Mouse (Mus musculus): ENCODE results near the gene Fcf1. TPM values are rescaled to one million over a fixed set of nuclear protein-coding genes. Genes with fewer than 3 reads are reported as not detected.

The Fcf1 gene
- 123 and 134 TPM in 2 replicates for polyA plus RNA-seq (2015; fragmentation: Nextera tagmentation; extraction: Ambion mirVana)

DNA sequence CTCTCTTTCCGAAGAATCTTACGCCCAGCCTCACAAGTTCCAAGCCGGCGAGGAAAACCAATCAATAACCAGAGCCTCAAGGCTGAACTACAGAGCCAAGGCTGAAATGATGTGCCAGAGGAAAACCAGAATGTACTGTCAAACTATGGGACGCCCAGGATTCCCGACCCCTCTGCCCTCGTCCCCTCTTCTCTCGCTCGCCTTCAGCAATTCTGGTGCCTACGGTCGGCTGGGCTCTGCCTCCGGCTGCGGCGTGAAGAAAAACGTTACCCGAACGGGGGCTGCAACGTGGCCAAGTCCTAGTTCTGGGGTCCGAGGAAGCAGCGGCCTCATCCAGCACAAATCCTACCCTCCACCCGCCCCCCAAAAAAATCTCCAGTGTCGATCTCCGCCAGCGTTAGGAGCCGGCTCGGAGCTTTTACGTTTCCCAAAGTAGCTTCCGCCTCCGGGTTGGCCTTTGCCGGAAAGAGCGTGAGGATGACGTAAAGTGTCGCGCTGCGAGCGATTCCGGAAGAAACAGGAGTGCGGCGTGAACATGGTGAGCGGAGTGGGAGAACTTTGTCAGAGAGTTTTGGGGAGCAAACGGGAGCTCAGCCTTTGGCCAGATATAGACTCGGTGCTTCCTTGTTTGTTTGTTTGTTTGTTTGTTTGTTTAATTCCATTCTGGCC is at the start of gene Fcf1, which contains the start of gene Arel1:
Gene Fcf1 (plus strand): TSS at position 470 of the 669 bp plus-strand sequence.
Gene Arel1 (minus strand): TSS at position 473 of the 669 bp plus-strand sequence.
- Histone ChIP-seq H3K9me3 (ENCODE audit: control insufficient read depth, low read length) (no peaks in the 10 kb centered on the region), H3K4me1 (ENCODE audit: control insufficient read depth, insufficient read depth, low read length) (peaks cover 12% of the 10 kb centered on the region), H3K27ac (ENCODE audit: low read length) (no peak within 1 kb of the TSS; the same call in 1 of the 2 replicates), H3K36me3 (ENCODE audit: control insufficient read depth, insufficient read depth, low read length) (0 out of 2 replicates have a peak, but pooled peaks cover 3% of the 10 kb centered on the region), H3K4me2 (ENCODE audit: low read depth, low read length) (peak within 1 kb of the TSS; percentile 83), H3K27me3 (replicated peaks; ENCODE audit: control insufficient read depth, insufficient read depth, low read length) (no peaks in the 10 kb centered on the region), H3K9ac (ENCODE audit: low read depth, low read length) (peak within 1 kb of the TSS; percentile 87), H3K4me3 (ENCODE audit: low read length) (peak within 1 kb of the TSS; percentile 86)
- under 1% methylated on average over 42 of the region's 42 CpGs for WGBS
- ATAC-seq = peak; percentile 88

DNA sequence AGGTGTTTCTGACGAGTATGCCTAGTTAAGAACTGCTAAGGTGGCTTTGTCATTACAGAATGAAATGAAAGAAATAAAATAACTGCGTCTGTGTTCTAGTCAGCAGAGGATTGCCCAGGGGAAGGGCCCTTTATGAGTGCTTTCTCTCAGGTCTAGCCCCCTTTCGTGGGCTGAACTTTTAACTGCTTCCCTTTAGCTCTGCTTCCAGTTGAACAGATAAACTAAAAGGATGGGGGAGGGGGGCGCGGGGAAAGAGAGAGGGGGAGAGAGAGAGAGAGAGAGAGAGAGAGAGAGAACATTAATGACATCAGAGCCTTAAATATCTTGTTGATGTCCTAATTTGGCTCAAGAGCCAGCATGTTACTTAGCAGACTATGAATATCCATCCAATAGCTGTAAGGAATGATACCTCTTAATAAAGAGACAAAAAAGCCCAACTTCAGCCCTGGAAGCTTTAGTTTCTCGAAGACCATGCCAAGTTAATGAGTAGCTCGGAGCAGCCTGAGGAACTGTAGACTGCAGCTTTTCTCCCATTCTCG is 48.7 kb upstream of the Fcf1 start:
- H3K27me3 ChIP-seq (replicated peaks; ENCODE audit: control insufficient read depth, insufficient read depth, low read length) = no peaks in the 10 kb centered on the region
- no peaks in the 10 kb centered on the region for H3K4me1 ChIP-seq (ENCODE audit: control insufficient read depth, insufficient read depth, low read length)
- 66% methylated on average over 8 of the region's 8 CpGs for WGBS
- H3K9me3 ChIP-seq (ENCODE audit: control insufficient read depth, low read length) = no peaks in the 10 kb centered on the region
- H3K36me3 ChIP-seq (ENCODE audit: control insufficient read depth, insufficient read depth, low read length) = 0 out of 2 replicates have a peak, but pooled peaks cover 3% of the 10 kb centered on the region
- H3K4me3 ChIP-seq (ENCODE audit: low read length) = no peak overlapping the region
- no peak overlapping the region for H3K9ac ChIP-seq (ENCODE audit: low read depth, low read length)
- H3K4me2 ChIP-seq (ENCODE audit: low read depth, low read length) = no peak overlapping the region
- no peak for ATAC-seq
- no peak overlapping the region for H3K27ac ChIP-seq (ENCODE audit: low read length)

DNA sequence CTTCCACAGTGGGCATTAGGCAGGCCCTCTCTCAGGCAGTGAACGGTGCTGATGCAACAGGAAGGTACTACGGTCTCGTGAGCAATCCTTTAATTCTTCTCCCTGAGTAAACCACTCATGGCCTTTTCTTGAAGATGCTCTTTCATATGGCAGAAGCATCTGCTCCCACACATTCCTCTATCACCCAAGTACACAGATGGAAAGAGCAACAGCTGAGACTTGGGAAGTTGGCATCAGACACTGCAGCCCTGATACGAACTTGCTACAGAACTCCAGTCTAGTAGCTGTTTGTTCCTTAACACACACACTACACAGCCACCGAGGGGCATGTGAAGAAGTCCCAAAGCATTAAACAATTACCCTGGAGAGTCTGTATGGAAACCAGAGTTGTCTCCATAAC is 46.4 kb upstream of the Fcf1 start:
- no peaks in the 10 kb centered on the region for H3K4me1 ChIP-seq (ENCODE audit: control insufficient read depth, insufficient read depth, low read length)
- H3K4me2 ChIP-seq (ENCODE audit: low read depth, low read length) = no peak overlapping the region
- no peaks in the 10 kb centered on the region for H3K27me3 ChIP-seq (replicated peaks; ENCODE audit: control insufficient read depth, insufficient read depth, low read length)
- no peak overlapping the region for H3K4me3 ChIP-seq (ENCODE audit: low read length)
- H3K36me3 ChIP-seq (ENCODE audit: control insufficient read depth, insufficient read depth, low read length) = 0 out of 2 replicates have a peak, but pooled peaks cover 3% of the 10 kb centered on the region
- WGBS = 92% methylated on average over 5 of the region's 5 CpGs
- H3K27ac ChIP-seq (ENCODE audit: low read length) = no peak overlapping the region
- ATAC-seq = no peak
- no peaks in the 10 kb centered on the region for H3K9me3 ChIP-seq (ENCODE audit: control insufficient read depth, low read length)
- no peak overlapping the region for H3K9ac ChIP-seq (ENCODE audit: low read depth, low read length)

DNA sequence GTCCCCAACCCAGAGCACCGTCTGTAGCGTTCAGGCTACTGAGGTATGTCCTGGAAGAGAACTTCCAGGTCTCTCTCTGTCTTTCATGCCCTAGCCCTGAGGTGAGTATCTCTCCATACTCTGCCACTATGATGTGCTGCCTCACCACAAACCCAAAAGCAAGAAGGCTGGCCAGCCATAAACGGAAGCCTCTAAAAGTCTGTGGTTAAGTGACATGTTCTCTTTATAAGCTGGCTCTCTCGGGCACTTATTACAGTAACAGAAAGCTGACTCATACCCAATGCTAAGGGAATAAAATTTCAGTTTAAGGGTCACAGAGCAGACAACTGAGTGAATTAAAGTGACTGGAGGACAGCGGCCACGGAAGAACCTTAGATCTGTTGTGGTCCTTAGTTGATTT is 44.2 kb upstream of the Fcf1 start:
- H3K36me3 ChIP-seq (ENCODE audit: control insufficient read depth, insufficient read depth, low read length) = 0 out of 2 replicates have a peak, but pooled peaks cover 5% of the 10 kb centered on the region
- no peak overlapping the region for H3K27ac ChIP-seq (ENCODE audit: low read length)
- H3K4me2 ChIP-seq (ENCODE audit: low read depth, low read length) = no peak overlapping the region
- no peaks in the 10 kb centered on the region for H3K9me3 ChIP-seq (ENCODE audit: control insufficient read depth, low read length)
- ATAC-seq = no peak
- no peaks in the 10 kb centered on the region for H3K27me3 ChIP-seq (replicated peaks; ENCODE audit: control insufficient read depth, insufficient read depth, low read length)
- no peaks in the 10 kb centered on the region for H3K4me1 ChIP-seq (ENCODE audit: control insufficient read depth, insufficient read depth, low read length)
- WGBS = 90% methylated on average over 6 of the region's 6 CpGs
- H3K9ac ChIP-seq (ENCODE audit: low read depth, low read length) = no peak overlapping the region
- H3K4me3 ChIP-seq (ENCODE audit: low read length) = no peak overlapping the region

GRCm38 (mm10) chr12:84932210-84932609 is 38.5 kb upstream of the Fcf1 start:
- no peak for ATAC-seq
- Histone ChIP-seq H3K27ac (ENCODE audit: low read length) (no peak overlapping the region), H3K9me3 (ENCODE audit: control insufficient read depth, low read length) (no peaks in the 10 kb centered on the region), H3K4me1 (ENCODE audit: control insufficient read depth, insufficient read depth, low read length) (no peaks in the 10 kb centered on the region), H3K27me3 (replicated peaks; ENCODE audit: control insufficient read depth, insufficient read depth, low read length) (no peaks in the 10 kb centered on the region), H3K9ac (ENCODE audit: low read depth, low read length) (no peak overlapping the region), H3K4me3 (ENCODE audit: low read length) (no peak overlapping the region), H3K4me2 (ENCODE audit: low read depth, low read length) (no peak overlapping the region), H3K36me3 (ENCODE audit: control insufficient read depth, insufficient read depth, low read length) (0 out of 2 replicates have a peak, but pooled peaks cover 5% of the 10 kb centered on the region)
- WGBS = 93% methylated on average over 6 of the region's 6 CpGs

DNA sequence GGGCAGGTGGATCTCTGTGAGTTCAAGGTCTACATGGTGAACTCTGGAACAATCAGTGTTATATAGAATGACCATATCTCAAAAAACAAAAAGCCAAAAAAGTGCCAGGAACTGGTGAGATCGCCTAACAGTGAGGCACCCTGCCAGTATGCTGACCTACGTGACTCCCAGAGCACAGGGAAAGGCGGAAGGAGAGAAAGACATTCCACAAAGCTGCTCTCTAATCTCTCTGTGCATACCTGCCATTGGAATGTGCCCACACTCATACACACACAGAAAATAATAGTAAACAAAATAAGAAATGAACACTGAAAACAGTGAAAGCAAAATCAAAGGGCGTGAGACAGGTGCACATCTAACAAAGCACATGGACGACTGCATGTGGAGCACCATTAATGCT is 35.4 kb upstream of the Fcf1 start:
- WGBS = 83% methylated on average over 5 of the region's 5 CpGs
- Histone ChIP-seq H3K36me3 (ENCODE audit: control insufficient read depth, insufficient read depth, low read length) (peaks cover 4% of the 10 kb centered on the region; the same call in 1 of the 2 replicates), H3K4me2 (ENCODE audit: low read depth, low read length) (no peak overlapping the region), H3K4me3 (ENCODE audit: low read length) (no peak overlapping the region), H3K9ac (ENCODE audit: low read depth, low read length) (no peak overlapping the region), H3K4me1 (ENCODE audit: control insufficient read depth, insufficient read depth, low read length) (no peaks in the 10 kb centered on the region), H3K27ac (ENCODE audit: low read length) (no peak overlapping the region), H3K27me3 (replicated peaks; ENCODE audit: control insufficient read depth, insufficient read depth, low read length) (no peaks in the 10 kb centered on the region), H3K9me3 (ENCODE audit: control insufficient read depth, low read length) (no peaks in the 10 kb centered on the region)
- no peak for ATAC-seq

GRCm38 (mm10) chr12:84939117-84939516 is 31.6 kb upstream of the Fcf1 start:
- no peak for ATAC-seq
- Histone ChIP-seq H3K4me1 (ENCODE audit: control insufficient read depth, insufficient read depth, low read length) (no peaks in the 10 kb centered on the region), H3K9me3 (ENCODE audit: control insufficient read depth, low read length) (no peaks in the 10 kb centered on the region), H3K4me2 (ENCODE audit: low read depth, low read length) (no peak overlapping the region), H3K9ac (ENCODE audit: low read depth, low read length) (no peak overlapping the region), H3K27ac (ENCODE audit: low read length) (no peak overlapping the region), H3K27me3 (replicated peaks; ENCODE audit: control insufficient read depth, insufficient read depth, low read length) (no peaks in the 10 kb centered on the region), H3K36me3 (ENCODE audit: control insufficient read depth, insufficient read depth, low read length) (peaks cover 8% of the 10 kb centered on the region; the same call in 1 of the 2 replicates), H3K4me3 (ENCODE audit: low read length) (no peak overlapping the region)
- 87% methylated on average over 7 of the region's 7 CpGs for WGBS

DNA sequence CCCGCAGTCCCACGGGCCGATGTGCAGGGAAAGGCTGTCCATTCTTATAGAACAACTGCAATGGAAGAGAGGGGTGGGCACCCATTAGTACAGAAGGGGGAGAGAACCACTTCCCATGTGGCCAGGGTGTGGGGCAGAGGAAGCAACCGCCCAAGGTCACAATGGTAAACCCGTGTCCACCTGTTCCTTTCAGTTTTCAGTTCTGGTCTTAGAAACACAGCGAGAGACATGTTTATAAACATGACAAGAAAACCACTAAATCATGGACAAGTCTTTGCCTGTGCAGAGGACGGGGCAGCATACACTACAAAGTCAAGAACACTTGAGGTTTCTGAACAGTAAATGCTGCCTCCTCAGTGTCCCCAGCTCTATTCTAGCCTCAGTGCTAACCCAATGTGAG is 30.4 kb upstream of the Fcf1 start:
- Histone ChIP-seq H3K4me3 (ENCODE audit: low read length) (no peak overlapping the region), H3K27ac (ENCODE audit: low read length) (no peak overlapping the region), H3K4me2 (ENCODE audit: low read depth, low read length) (no peak overlapping the region), H3K9ac (ENCODE audit: low read depth, low read length) (no peak overlapping the region), H3K27me3 (replicated peaks; ENCODE audit: control insufficient read depth, insufficient read depth, low read length) (no peaks in the 10 kb centered on the region), H3K9me3 (ENCODE audit: control insufficient read depth, low read length) (no peaks in the 10 kb centered on the region), H3K36me3 (ENCODE audit: control insufficient read depth, insufficient read depth, low read length) (peaks cover 8% of the 10 kb centered on the region; the same call in 1 of the 2 replicates), H3K4me1 (ENCODE audit: control insufficient read depth, insufficient read depth, low read length) (no peaks in the 10 kb centered on the region)
- WGBS = 79% methylated on average over 7 of the region's 7 CpGs
- ATAC-seq = no peak

DNA sequence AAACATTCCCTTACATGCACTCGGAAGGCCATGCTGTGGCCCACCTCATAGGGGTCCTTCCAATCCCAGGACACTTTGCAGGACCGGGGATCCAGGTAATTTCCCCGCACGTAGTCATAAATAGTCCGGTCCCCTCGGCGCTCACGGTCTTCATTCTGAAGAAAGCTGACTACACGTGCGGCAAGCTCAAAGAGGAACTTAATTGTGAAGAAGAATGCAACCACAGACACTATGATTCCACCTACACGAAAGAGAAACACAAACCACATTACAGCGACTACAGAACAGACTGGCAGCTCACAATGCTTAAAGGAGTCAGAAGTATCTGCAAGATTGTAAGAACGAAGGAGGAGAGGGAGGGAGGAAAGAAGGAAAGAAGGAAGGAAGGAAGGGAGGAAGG is 29.0 kb upstream of the Fcf1 start:
- 91% methylated on average over 13 of the region's 13 CpGs for whole genome bisulfite sequencing
- no peaks in the 10 kb centered on the region for H3K27me3 ChIP-seq (replicated peaks; ENCODE audit: control insufficient read depth, insufficient read depth, low read length)
- H3K36me3 ChIP-seq (ENCODE audit: control insufficient read depth, insufficient read depth, low read length) = peaks cover 8% of the 10 kb centered on the region; the same call in 1 of the 2 replicates

More for the DNA sequence above, 29.0 kb upstream of the Fcf1 start:
- Histone ChIP-seq H3K9me3 (ENCODE audit: control insufficient read depth, low read length) (no peaks in the 10 kb centered on the region), H3K4me2 (ENCODE audit: low read depth, low read length) (no peak overlapping the region), H3K4me1 (ENCODE audit: control insufficient read depth, insufficient read depth, low read length) (no peaks in the 10 kb centered on the region), H3K27ac (ENCODE audit: low read length) (no peak overlapping the region), H3K4me3 (ENCODE audit: low read length) (no peak overlapping the region), H3K9ac (ENCODE audit: low read depth, low read length) (no peak overlapping the region)
- no peak for ATAC-seq
